Mouse (Mus musculus): ENCODE measurements at regions not wholly inside any gene's neighbourhood (a gene's known extent, or its start where the extent isn't known, plus 50 kb on each side); places are given as distances from the start of the nearest gene placed in this dataset.

- 64% methylated on average over 10 of the region's 10 CpGs for WGBS
- Histone ChIP-seq H3K4me3 (no peak overlapping the region), H3K9me3 (replicated peaks) (no peaks in the 10 kb centered on the region), H3K27ac (no peak overlapping the region), H3K27me3 (ENCODE audit: low read depth, poor library complexity, severe bottlenecking) (no peaks in the 10 kb centered on the region), H3K36me3 (no peaks in the 10 kb centered on the region), H3K4me1 (no peaks in the 10 kb centered on the region)
- DNase-seq (ENCODE audit: low spot score), result no peak
Measured at GRCm38 (mm10) chr1:128535537-128536150, 56.4 kb downstream of the Cxcr4 start.

- no peaks in the 10 kb centered on the region for H3K4me1 ChIP-seq
- no peaks in the 10 kb centered on the region for H3K36me3 ChIP-seq
- H3K27ac ChIP-seq, result no peak overlapping the region
- no peaks in the 10 kb centered on the region for H3K9me3 ChIP-seq (replicated peaks)
- H3K27me3 ChIP-seq (ENCODE audit: low read depth, poor library complexity, severe bottlenecking), result no peaks in the 10 kb centered on the region
- no peak overlapping the region for H3K4me3 ChIP-seq
- 4% methylated on average over 4 of the region's 4 CpGs for WGBS
- DNase-seq (ENCODE audit: low spot score), result no peak
Measured at GRCm38 (mm10) chr1:128532632-128533031, 59.5 kb downstream of the Cxcr4 start.

- Histone ChIP-seq H3K27me3 (ENCODE audit: low read depth, poor library complexity, severe bottlenecking) (no peaks in the 10 kb centered on the region), H3K4me3 (no peak overlapping the region), H3K27ac (no peak overlapping the region), H3K9me3 (replicated peaks) (no peaks in the 10 kb centered on the region), H3K36me3 (no peaks in the 10 kb centered on the region), H3K4me1 (no peaks in the 10 kb centered on the region)
- DNase-seq (ENCODE audit: low spot score), result no peak
- 84% methylated on average over 4 of the region's 4 CpGs for WGBS
Measured at GRCm38 (mm10) chr1:128529808-128530545, 62.1 kb downstream of the Cxcr4 start.

DNA sequence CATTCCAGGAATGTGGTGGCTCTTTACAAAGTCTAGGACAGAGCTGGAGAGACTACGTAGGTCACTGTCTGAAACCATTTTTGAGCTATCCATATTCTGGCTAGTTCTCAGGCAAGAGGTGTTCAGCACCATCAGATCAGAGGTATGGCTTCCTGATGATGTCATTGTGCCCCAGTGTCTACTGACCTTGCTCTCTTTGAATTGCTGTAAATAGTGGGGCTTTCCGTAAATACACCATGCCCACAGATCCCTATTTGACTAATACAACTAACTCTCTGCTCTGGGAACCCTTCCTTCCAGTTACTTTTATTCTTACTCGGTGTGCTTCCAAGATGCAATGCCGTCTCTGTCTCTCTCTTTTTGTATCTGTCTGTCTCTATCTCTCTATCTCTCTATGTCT is 72.9 kb downstream of the Cxcr4 start:
- no peaks in the 10 kb centered on the region for H3K27me3 ChIP-seq (ENCODE audit: low read depth, poor library complexity, severe bottlenecking)
- H3K9me3 ChIP-seq (replicated peaks), result no peaks in the 10 kb centered on the region
- WGBS, result 94% methylated on average over 4 of the region's 4 CpGs
- H3K4me1 ChIP-seq, result no peaks in the 10 kb centered on the region
- no peak overlapping the region for H3K27ac ChIP-seq
- DNase-seq (ENCODE audit: low spot score), result no peak
- no peak overlapping the region for H3K4me3 ChIP-seq
- no peaks in the 10 kb centered on the region for H3K36me3 ChIP-seq

- Histone ChIP-seq H3K27me3 (ENCODE audit: low read depth, poor library complexity, severe bottlenecking) (no peaks in the 10 kb centered on the region), H3K36me3 (no peaks in the 10 kb centered on the region), H3K9me3 (replicated peaks) (no peaks in the 10 kb centered on the region), H3K4me1 (no peaks in the 10 kb centered on the region), H3K27ac (no peak overlapping the region), H3K4me3 (no peak overlapping the region)
- WGBS, result 91% methylated on average over 5 of the region's 5 CpGs
- no peak for DNase-seq (ENCODE audit: low spot score)
Measured at GRCm38 (mm10) chr1:128518514-128518913, 73.6 kb downstream of the Cxcr4 start.

DNA sequence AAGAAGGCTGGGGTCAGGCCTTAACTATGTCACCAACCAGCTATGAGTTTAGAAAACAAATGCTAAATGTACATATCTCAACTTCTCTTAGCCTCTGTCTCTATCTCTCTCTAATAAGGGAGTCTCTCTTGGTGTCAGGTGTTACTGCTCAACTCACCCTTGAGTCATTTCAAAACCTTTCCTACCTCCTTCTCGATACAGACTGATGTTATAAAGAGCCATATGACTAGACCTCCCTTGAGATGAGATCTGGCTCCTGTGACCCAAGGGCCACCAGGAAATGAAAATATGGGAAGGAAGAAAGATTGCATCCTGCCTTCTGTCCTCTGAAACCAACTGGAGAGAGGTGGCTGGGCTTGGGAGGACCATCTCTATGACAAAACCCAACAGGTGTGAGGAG is 74.7 kb downstream of the Cxcr4 start:
- no peaks in the 10 kb centered on the region for H3K36me3 ChIP-seq
- no peaks in the 10 kb centered on the region for H3K27me3 ChIP-seq (ENCODE audit: low read depth, poor library complexity, severe bottlenecking)
- H3K4me1 ChIP-seq, result no peaks in the 10 kb centered on the region
- H3K9me3 ChIP-seq (replicated peaks), result no peaks in the 10 kb centered on the region
- no peak for DNase-seq (ENCODE audit: low spot score)
- WGBS, result 88% methylated on average over 1 of the region's 1 CpGs
- no peak overlapping the region for H3K4me3 ChIP-seq
- no peak overlapping the region for H3K27ac ChIP-seq

GRCm38 (mm10) chr1:128514327-128514726 is 77.8 kb downstream of the Cxcr4 start:
- Histone ChIP-seq H3K4me1 (no peaks in the 10 kb centered on the region), H3K4me3 (no peak overlapping the region), H3K36me3 (no peaks in the 10 kb centered on the region), H3K27ac (no peak overlapping the region), H3K9me3 (replicated peaks) (no peaks in the 10 kb centered on the region), H3K27me3 (ENCODE audit: low read depth, poor library complexity, severe bottlenecking) (no peaks in the 10 kb centered on the region)
- no peak for DNase-seq (ENCODE audit: low spot score)
- 90% methylated on average over 1 of the region's 1 CpGs for WGBS

GRCm38 (mm10) chr1:128513911-128514310 is 78.2 kb downstream of the Cxcr4 start:
- no peaks in the 10 kb centered on the region for H3K9me3 ChIP-seq (replicated peaks)
- no peak for DNase-seq (ENCODE audit: low spot score)
- no peaks in the 10 kb centered on the region for H3K36me3 ChIP-seq
- H3K27ac ChIP-seq, result no peak overlapping the region
- no peak overlapping the region for H3K4me3 ChIP-seq
- 77% methylated on average over 2 of the region's 2 CpGs for WGBS
- no peaks in the 10 kb centered on the region for H3K4me1 ChIP-seq
- no peaks in the 10 kb centered on the region for H3K27me3 ChIP-seq (ENCODE audit: low read depth, poor library complexity, severe bottlenecking)

DNA sequence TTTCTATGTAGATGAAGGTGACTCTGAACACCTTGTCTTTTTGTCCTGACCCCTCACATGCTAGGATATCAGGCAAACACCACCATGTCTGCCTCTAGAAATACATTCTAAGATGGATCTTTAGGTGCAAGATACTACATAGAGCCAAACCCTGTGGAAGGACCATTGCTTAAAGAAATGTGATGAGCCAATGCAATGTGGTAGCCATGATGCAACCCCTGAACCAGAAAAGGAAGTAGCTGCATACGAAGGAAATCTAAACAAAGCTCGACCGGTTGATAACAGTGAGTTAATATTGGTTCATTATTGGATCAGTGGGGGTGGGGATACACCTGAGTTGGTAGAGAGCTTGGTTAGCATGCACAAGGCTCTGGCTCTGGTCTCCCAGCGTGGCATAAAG is 78.9 kb downstream of the Cxcr4 start:
- DNase-seq (ENCODE audit: low spot score), result no peak
- no peaks in the 10 kb centered on the region for H3K36me3 ChIP-seq
- no peaks in the 10 kb centered on the region for H3K4me1 ChIP-seq
- no peaks in the 10 kb centered on the region for H3K9me3 ChIP-seq (replicated peaks)
- no peak overlapping the region for H3K4me3 ChIP-seq
- WGBS, result 90% methylated on average over 4 of the region's 4 CpGs
- no peak overlapping the region for H3K27ac ChIP-seq
- no peaks in the 10 kb centered on the region for H3K27me3 ChIP-seq (ENCODE audit: low read depth, poor library complexity, severe bottlenecking)

DNA sequence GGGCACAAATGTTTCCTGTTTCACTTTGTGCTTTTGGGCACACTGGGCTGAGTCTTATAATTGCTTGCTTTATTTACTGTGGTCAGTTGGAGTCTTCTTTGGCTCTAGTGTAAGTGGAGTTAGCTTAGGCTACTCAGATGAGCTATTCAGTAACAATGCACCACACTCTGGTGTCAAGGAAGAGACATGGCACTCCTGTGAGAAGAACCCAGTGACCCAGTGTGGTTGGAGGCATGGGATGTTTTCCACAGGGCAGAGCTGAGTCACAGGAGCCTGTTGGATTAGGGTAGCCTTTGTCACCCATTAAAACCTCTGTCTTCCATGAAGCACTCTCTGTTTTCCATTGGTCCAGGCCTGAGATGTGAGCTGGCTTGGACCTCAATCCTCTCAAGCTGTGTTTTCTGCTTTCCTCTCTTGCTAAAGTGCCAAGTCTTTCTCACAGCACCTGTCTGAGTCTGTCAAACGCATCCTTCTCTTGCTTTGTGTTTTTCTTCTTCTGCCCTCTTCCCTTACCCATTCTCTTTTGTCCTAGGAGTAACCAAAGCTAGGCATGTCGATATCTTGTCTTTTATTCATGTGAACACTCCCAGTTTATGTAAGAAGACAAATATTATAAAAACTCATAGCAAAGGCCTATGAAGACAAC is 83.2 kb downstream of the Cxcr4 start:
- WGBS, result 89% methylated on average over 2 of the region's 2 CpGs

DNA sequence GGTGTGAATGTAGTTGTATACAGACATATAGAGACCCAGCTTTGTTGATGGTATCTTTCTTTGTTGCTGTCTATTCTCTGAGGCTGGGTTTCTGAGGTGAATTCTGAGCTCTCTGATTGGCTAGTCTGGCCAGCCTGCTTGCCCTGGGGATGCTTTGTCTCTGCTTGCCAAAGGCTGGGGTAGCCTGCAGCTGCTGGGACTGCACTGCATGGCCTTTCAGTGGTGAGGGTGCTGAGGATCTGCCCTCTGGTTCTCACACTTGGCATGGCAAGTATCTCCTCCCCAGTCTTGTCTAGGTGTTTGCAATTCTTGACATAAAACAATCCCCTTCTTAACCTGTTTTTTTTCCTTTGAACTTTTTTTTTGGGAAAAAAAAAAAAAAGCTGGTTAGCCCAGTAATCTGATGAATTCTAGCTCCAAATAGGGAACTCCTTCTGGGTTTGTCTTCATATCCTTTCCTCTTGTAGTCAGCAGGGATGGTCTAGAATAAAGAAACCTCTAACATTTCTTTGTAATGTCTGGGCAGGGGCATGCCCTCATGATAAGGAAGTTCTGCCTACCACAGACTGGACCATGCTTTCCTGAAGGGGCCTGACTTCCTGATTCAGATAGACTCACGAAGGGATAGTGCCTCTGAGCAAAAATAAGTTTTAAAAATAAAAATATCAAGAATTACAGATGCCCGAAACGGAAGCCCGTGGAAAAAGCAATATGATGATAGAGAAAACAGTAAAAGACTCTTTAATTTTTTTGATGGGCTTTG is 85.4 kb downstream of the Cxcr4 start:
- no peak for DNase-seq (ENCODE audit: low spot score)
- H3K27ac ChIP-seq, result no peak overlapping the region
- no peaks in the 10 kb centered on the region for H3K36me3 ChIP-seq
- peaks cover 3% of the 10 kb centered on the region; the same call in 1 of the 2 replicates for H3K4me1 ChIP-seq
- WGBS, result 86% methylated on average over 4 of the region's 4 CpGs
- no peak overlapping the region for H3K4me3 ChIP-seq
- no peaks in the 10 kb centered on the region for H3K27me3 ChIP-seq (ENCODE audit: low read depth, poor library complexity, severe bottlenecking)
- no peaks in the 10 kb centered on the region for H3K9me3 ChIP-seq (replicated peaks)

More for the DNA sequence above, 83.2 kb downstream of the Cxcr4 start:
- H3K27ac ChIP-seq, result no peak overlapping the region
- no peaks in the 10 kb centered on the region for H3K9me3 ChIP-seq (replicated peaks)
- H3K36me3 ChIP-seq, result no peaks in the 10 kb centered on the region
- no peak overlapping the region for H3K4me3 ChIP-seq
- H3K27me3 ChIP-seq (ENCODE audit: low read depth, poor library complexity, severe bottlenecking), result no peaks in the 10 kb centered on the region
- no peak for DNase-seq (ENCODE audit: low spot score)
- peaks cover 3% of the 10 kb centered on the region; the same call in 1 of the 2 replicates for H3K4me1 ChIP-seq

DNA sequence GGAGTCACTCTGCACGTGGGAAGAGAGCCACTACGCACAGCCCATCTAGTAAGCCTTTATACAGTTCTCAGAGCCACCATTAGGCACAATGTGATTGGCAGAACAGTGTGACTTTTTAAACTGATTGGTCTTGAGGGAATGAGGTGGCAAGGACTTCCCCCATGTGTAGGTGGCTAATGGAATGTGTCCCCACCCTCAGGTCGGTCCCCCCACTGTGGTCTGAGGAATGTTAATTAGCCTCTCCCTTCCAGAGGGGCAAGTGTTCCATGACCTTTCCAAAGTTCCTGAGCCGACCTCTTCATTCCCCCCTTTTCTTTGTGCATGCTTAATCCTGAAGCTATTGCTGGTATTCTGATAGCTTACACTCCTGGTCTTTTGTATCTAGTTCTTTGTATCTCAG is 87.2 kb upstream of the Dars start:
- H3K27me3 ChIP-seq (ENCODE audit: low read depth, poor library complexity, severe bottlenecking), result no peaks in the 10 kb centered on the region
- no peaks in the 10 kb centered on the region for H3K9me3 ChIP-seq (replicated peaks)
- H3K4me1 ChIP-seq, result peaks cover 3% of the 10 kb centered on the region; the same call in 1 of the 2 replicates
- H3K27ac ChIP-seq, result no peak overlapping the region
- WGBS, result 56% methylated on average over 4 of the region's 4 CpGs
- H3K36me3 ChIP-seq, result no peaks in the 10 kb centered on the region
- H3K4me3 ChIP-seq, result no peak overlapping the region
- DNase-seq (ENCODE audit: low spot score), result no peak

Data from limb, embryonic 10.5 days (tissue).